19 mouse cellular contexts compared by ENCODE assay signal in the genomic region with DNA sequence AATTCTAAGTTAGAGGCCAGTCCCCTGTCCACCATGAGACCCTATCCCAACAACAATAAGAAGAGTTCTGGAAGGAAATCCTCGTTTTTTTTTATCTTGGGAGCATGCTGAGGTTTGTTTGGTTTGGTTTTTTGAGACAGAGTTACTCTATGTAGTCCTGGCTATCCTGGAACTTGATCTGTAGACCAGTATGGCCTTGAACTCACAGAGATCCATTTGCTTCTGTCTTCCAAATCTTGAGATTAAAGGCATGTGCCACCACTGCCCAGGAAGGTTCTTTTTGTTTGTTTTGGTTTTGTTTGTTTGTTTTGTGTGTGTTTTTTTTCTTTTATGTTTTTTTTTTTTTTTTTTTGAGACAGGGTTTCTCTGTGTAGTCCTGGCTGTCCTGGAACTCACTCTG.
"Had no signal": no experiment of that assay in that cellular context is flagged by ENCODE, and none has a peak within 500 bp of the region (broad histone marks: within the 10 kb centered on the region; RNA-seq: fewer than 3 reads in every experiment).

No protein-coding gene starts in this region.

- H3K36me3 ChIP-seq: stomach, embryonic 15.5 days had no signal

- DNase-seq: lung, adult 18-20 months; lung, embryonic 14.5 days; lung, postnatal 10 days; lung, postnatal 4 days; retina, postnatal 1 day; right cerebral cortex, adult 18-20 months; right cerebral cortex, postnatal 25 days; right cerebral cortex, postnatal 4 days; thymus, adult 2 months; thymus, postnatal 25 days; thymus, postnatal 4 days had no signal

- H3K9ac ChIP-seq: lung, embryonic 14.5 days; midbrain, embryonic 13.5 days; neural tube, embryonic 13.5 days; neural tube, embryonic 15.5 days; stomach, embryonic 15.5 days had no signal

- H3K27me3 ChIP-seq: midbrain, embryonic 13.5 days; neural tube, embryonic 13.5 days; neural tube, embryonic 15.5 days; stomach, embryonic 15.5 days had no signal

- H3K27ac ChIP-seq: midbrain, embryonic 10.5 days; midbrain, embryonic 13.5 days; neural tube, embryonic 13.5 days; neural tube, embryonic 15.5 days; stomach, embryonic 15.5 days; stomach, postnatal 0 days had no signal

- H3K4me1 ChIP-seq: midbrain, embryonic 13.5 days; neural tube, embryonic 13.5 days; neural tube, embryonic 15.5 days had no signal

- H3K4me3 ChIP-seq: midbrain, embryonic 10.5 days; midbrain, embryonic 13.5 days; myocyte; neural tube, embryonic 13.5 days; neural tube, embryonic 15.5 days; stomach, embryonic 15.5 days had no signal

- ATAC-seq: midbrain, embryonic 13.5 days; midbrain, embryonic 16.5 days had no signal

- H3K4me2 ChIP-seq: lung, embryonic 14.5 days; midbrain, embryonic 13.5 days; neural tube, embryonic 13.5 days; neural tube, embryonic 15.5 days; stomach, embryonic 15.5 days had no signal

- H3K9me3 ChIP-seq: midbrain, embryonic 10.5 days; midbrain, embryonic 13.5 days; neural tube, embryonic 13.5 days; neural tube, embryonic 15.5 days; stomach, embryonic 15.5 days had no signal
